Mouse (Mus musculus) cortical plate, adult 2 months (tissue): ENCODE results near the gene Mtf1. TPM values are rescaled to one million over a fixed set of nuclear protein-coding genes. Genes with fewer than 3 reads are reported as not detected.

Source experiments
- H3K27ac ChIP-seq: fragments of 200-500 bp; 2 replicates; pipeline ENCODE4 v1.5.1; 2012; ENCODE audit warnings: low read length, control low read depth, inconsistent platforms; ENCODE audit not compliant: insufficient read depth
- H3K4me1 ChIP-seq: fragments of 200-500 bp; 2 replicates; pipeline ENCODE4 v1.6.1; 2011; ENCODE audit warnings: low read length; ENCODE audit not compliant: control insufficient read depth, insufficient read depth
- H3K4me3 ChIP-seq: fragments of 200-500 bp; 2 replicates; pipeline ENCODE4 v1.5.1; 2011; ENCODE audit warnings: mild to moderate bottlenecking, low read length, control low read depth; ENCODE audit not compliant: insufficient read depth
- CTCF ChIP-seq: fragments of 200-500 bp; IDR thresholded peaks from 2 replicates; pipeline ENCODE4 v1.5.1; 2011; ENCODE audit warnings: mild to moderate bottlenecking, control low read depth, low read length; ENCODE audit not compliant: insufficient read depth; ENCODE audit errors: extremely low read depth
- POLR2A ChIP-seq: fragments of 200-500 bp; IDR thresholded peaks from 2 replicates; pipeline ENCODE4 v1.6.1; 2011; ENCODE audit warnings: mild to moderate bottlenecking, low read length, control low read depth; ENCODE audit not compliant: insufficient read depth; ENCODE audit errors: extremely low read depth
- polyA plus RNA-seq: library from polyadenylated mRNA; depleted of rRNA; stranded (reverse); fragments of >200 nt; gene quantifications from 2 replicates; pipeline ENCODE4 v1.2.3, GENCODE M21; 2012

Gene Mtf1
- polyA plus RNA-seq, 1 experiment, result 13.2 TPM

- peaks cover 8% of the 10 kb centered on the region for H3K4me1 ChIP-seq
- H3K27ac ChIP-seq, result no peak overlapping the region; the same call in 1 of the 2 replicates
- H3K4me3 ChIP-seq, result no peak overlapping the region
- TF ChIP-seq CTCF, result no peak
- no peak for TF ChIP-seq POLR2A
Observed at GRCm38 (mm10) chr4:124768963-124769591, 32.8 kb upstream of the Mtf1 start.

- Histone ChIP-seq H3K4me3 (no peak overlapping the region), H3K27ac (no peak overlapping the region), H3K4me1 (peaks cover 8% of the 10 kb centered on the region)
- TF ChIP-seq CTCF, result peak; percentile 49; the same call in 1 of the 2 replicates
- TF ChIP-seq POLR2A, result no peak
Observed at GRCm38 (mm10) chr4:124770624-124771023, 31.3 kb upstream of the Mtf1 start.

GRCm38 (mm10) chr4:124772125-124772524, 29.8 kb upstream of the Mtf1 start:
- Histone ChIP-seq H3K27ac (no peak overlapping the region), H3K4me1 (0 out of 2 replicates have a peak, but pooled peaks cover 4% of the 10 kb centered on the region), H3K4me3 (no peak overlapping the region)
- TF ChIP-seq POLR2A, result no peak
- no peak for TF ChIP-seq CTCF

- no peak overlapping the region for H3K27ac ChIP-seq
- H3K4me3 ChIP-seq, result no peak overlapping the region
- no peak for TF ChIP-seq CTCF
- no peak for TF ChIP-seq POLR2A
Observed at GRCm38 (mm10) chr4:124773449-124773848, 28.5 kb upstream of the Mtf1 start.

GRCm38 (mm10) chr4:124773995-124774394, 27.9 kb upstream of the Mtf1 start:
- TF ChIP-seq CTCF (no peak), POLR2A (no peak)
- H3K27ac ChIP-seq, result no peak overlapping the region
- no peak overlapping the region for H3K4me3 ChIP-seq
- H3K4me1 ChIP-seq, result 0 out of 2 replicates have a peak, but pooled peaks cover 4% of the 10 kb centered on the region

More at GRCm38 (mm10) chr4:124773449-124773848, 28.5 kb upstream of the Mtf1 start:
- 0 out of 2 replicates have a peak, but pooled peaks cover 4% of the 10 kb centered on the region for H3K4me1 ChIP-seq

GRCm38 (mm10) chr4:124774429-124774828, 27.5 kb upstream of the Mtf1 start:
- TF ChIP-seq POLR2A (no peak), CTCF (no peak)
- no peak overlapping the region for H3K4me3 ChIP-seq
- 0 out of 2 replicates have a peak, but pooled peaks cover 2% of the 10 kb centered on the region for H3K4me1 ChIP-seq
- no peak overlapping the region for H3K27ac ChIP-seq

GRCm38 (mm10) chr4:124781361-124781760, 20.5 kb upstream of the Mtf1 start:
- no peak overlapping the region for H3K27ac ChIP-seq

GRCm38 (mm10) chr4:124782395-124782794, 19.5 kb upstream of the Mtf1 start:
- H3K27ac ChIP-seq, result no peak overlapping the region
- H3K4me1 ChIP-seq, result no peaks in the 10 kb centered on the region
- H3K4me3 ChIP-seq, result no peak overlapping the region
- TF ChIP-seq POLR2A (no peak), CTCF (no peak)

More at GRCm38 (mm10) chr4:124781361-124781760, 20.5 kb upstream of the Mtf1 start:
- Histone ChIP-seq H3K4me3 (no peak overlapping the region), H3K4me1 (no peaks in the 10 kb centered on the region)
- no peak for TF ChIP-seq POLR2A
- TF ChIP-seq CTCF, result no peak

GRCm38 (mm10) chr4:124783937-124784336, 18.0 kb upstream of the Mtf1 start:
- no peak for TF ChIP-seq POLR2A
- no peak for TF ChIP-seq CTCF
- H3K27ac ChIP-seq, result no peak overlapping the region
- H3K4me1 ChIP-seq, result no peaks in the 10 kb centered on the region
- H3K4me3 ChIP-seq, result no peak overlapping the region

- H3K27ac ChIP-seq, result no peak overlapping the region
- no peak for TF ChIP-seq CTCF
- no peak for TF ChIP-seq POLR2A
- H3K4me3 ChIP-seq, result no peak overlapping the region
- no peaks in the 10 kb centered on the region for H3K4me1 ChIP-seq
Observed at GRCm38 (mm10) chr4:124790013-124790412, 11.9 kb upstream of the Mtf1 start.
